Mouse (Mus musculus) CH12.LX (cell line): ENCODE measurements at regions not wholly inside any gene's neighbourhood (a gene's known extent, or its start where the extent isn't known, plus 50 kb on each side); places are given as distances from the start of the nearest gene placed in this dataset.

ENCODE experiments used
- CTCF ChIP-seq, 2 experiments: IDR thresholded peaks in 1 of 2; conservative IDR thresholded peaks in 1 of 2; 2 replicates each; pipeline ENCODE4 v1.5.1; 2011 to 2012; ENCODE audit warnings: low read depth in 2 of 2, low read length in 2 of 2, improper control_type of control experiment in 1 of 2, inconsistent platforms in 1 of 2, mild to moderate bottlenecking in 1 of 2, moderate library complexity in 1 of 2
- EP300 ChIP-seq: IDR thresholded peaks from 2 replicates; pipeline ENCODE4 v1.6.1; 2011; ENCODE audit warnings: low read length, improper control_type of control experiment
- GABPA ChIP-seq: IDR thresholded peaks from 2 replicates; pipeline ENCODE4 v1.6.1; 2012; ENCODE audit warnings: low read depth, low read length, improper control_type of control experiment, inconsistent platforms; ENCODE audit not compliant: insufficient replicate concordance
- HCFC1 ChIP-seq: IDR thresholded peaks from 2 replicates; pipeline ENCODE4 v1.6.1; 2012; ENCODE audit warnings: low read depth, mild to moderate bottlenecking, inconsistent platforms, low read length, improper control_type of control experiment
- JUND ChIP-seq: conservative IDR thresholded peaks from 2 replicates; pipeline ENCODE4 v1.6.1; 2011; ENCODE audit warnings: low read depth, low read length, improper control_type of control experiment
- MXI1 ChIP-seq: IDR thresholded peaks from 2 replicates; pipeline ENCODE4 v1.6.1; 2011; ENCODE audit warnings: mild to moderate bottlenecking, low read depth, low read length, improper control_type of control experiment
- POLR2A ChIP-seq: IDR thresholded peaks from 2 replicates; pipeline ENCODE4 v1.6.1; 2011; ENCODE audit warnings: low read depth, mild to moderate bottlenecking, improper control_type of control experiment, low read length
- POLR2AphosphoS2 ChIP-seq: IDR thresholded peaks from 2 replicates; pipeline ENCODE4 v1.6.1; 2011; ENCODE audit warnings: low read depth, low read length, improper control_type of control experiment
- SIN3A ChIP-seq: IDR thresholded peaks from 2 replicates; pipeline ENCODE4 v1.6.1; 2012; ENCODE audit warnings: low read length, improper control_type of control experiment, inconsistent platforms
- UBTF ChIP-seq: IDR thresholded peaks from 2 replicates; pipeline ENCODE4 v1.6.1; 2012; ENCODE audit warnings: low read depth, mild to moderate bottlenecking, inconsistent platforms, low read length, improper control_type of control experiment, moderate library complexity
- ZC3H11A ChIP-seq: IDR thresholded peaks from 2 replicates; pipeline ENCODE4 v1.6.1; 2012; ENCODE audit warnings: low read depth, mild to moderate bottlenecking, inconsistent platforms, low read length, improper control_type of control experiment
- ZMIZ1 ChIP-seq: IDR thresholded peaks from 2 replicates; pipeline ENCODE4 v1.6.1; 2012; ENCODE audit warnings: low read depth, mild to moderate bottlenecking, inconsistent platforms, low read length, improper control_type of control experiment

DNA sequence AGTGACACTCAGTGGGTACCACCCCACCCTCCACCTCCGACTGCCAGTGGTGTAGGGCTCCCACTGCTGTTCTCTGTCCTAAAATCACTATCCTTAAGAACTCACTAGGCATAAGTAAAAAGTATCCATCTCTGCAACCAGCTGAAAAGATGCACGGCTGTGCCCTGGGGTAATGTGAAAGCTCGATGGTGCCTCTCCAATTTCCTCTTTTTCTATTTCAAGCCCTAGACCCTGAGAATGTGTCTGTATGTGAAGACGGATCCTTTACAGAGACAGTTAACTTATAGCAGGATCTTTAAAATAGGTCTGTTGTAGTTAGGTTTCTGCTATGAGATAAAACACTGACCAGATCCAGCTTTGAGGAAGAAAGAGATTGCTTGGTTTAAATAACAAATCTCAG is 149.1 kb upstream of the Thbs1 start:
- TF ChIP-seq JUND (no peak), CTCF (conservative IDR thresholded peaks at IDR 0.05 in 1 of 2, IDR thresholded peaks at IDR 0.05 in 1 of 2; ENCODE audit: low read depth in 2 of 2, low read length in 2 of 2) (no peak), UBTF (no peak), MXI1 (no peak), SIN3A (no peak), EP300 (no peak), POLR2AphosphoS2 (no peak), POLR2A (no peak), HCFC1 (no peak), GABPA (no peak), ZC3H11A (no peak), ZMIZ1 (no peak)
